Mouse (Mus musculus) adrenal gland, adult 2 months (tissue): ENCODE measurements around the gene Mug2. TPM values are rescaled to one million over a fixed set of nuclear protein-coding genes. Genes with fewer than 3 reads are reported as not detected.
A peak's percentile ranks its signal among the peaks of the same experiment; 100 is the strongest.
"Not testable (repeated sequence)": the region's sequence is repeated elsewhere in the genome, so short reads cannot be mapped to it uniquely, and the experiment has no call there.

ENCODE experiments used
- DNase-seq: peaks from one replicate; pipeline ENCODE4 v3.0.0; 2021
- long read RNA-seq: library from polyadenylated mRNA; stranded (forward); transcript quantifications from one replicate; pipeline ENCODE4 v2.0.0, GENCODE M21; 2021
- polyA plus RNA-seq: library from polyadenylated mRNA; depleted of rRNA; stranded (reverse); fragments of >200 nt; gene quantifications from 2 replicates; pipeline ENCODE4 v1.2.3, GENCODE M21; 2012; rRNA removed
- total RNA-seq, 2 experiments: library from RNA; stranded (reverse); gene quantifications; 2 replicates each; pipeline ENCODE4 v1.2.3; 2021

Gene Mug2
- 1 to 10 TPM in 1 of 2 experiments, under 1 TPM in 1; 0.07 to 1.5 TPM for total RNA-seq
- polyA plus RNA-seq = 0.07 TPM in 1 of 2 replicates, not detected in the other
- long read RNA-seq = 0 reads

DNA sequence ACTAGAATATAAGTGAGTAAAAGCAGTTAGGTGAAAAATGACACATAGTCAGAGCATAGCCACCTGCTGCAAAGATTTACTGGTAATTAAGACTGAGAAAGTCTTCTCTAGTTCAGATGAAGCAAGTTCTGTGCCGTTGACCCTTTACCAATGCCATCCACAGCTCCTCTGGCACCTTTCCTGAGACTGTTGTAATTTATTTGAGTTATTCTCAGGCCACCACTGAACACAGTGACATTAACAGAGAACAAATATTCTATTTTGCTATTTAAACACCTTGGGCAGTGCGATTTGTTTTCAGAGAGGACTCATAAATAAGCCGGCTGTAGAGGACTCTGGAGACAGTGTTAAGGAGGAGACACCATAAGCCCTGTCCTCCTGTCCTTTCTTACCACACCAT, at the start of gene Mug2:
TSS of gene Mug2 (plus strand) at position 301 of the 400 bp plus-strand sequence.
- DNase-seq = not testable (repeated sequence)

DNA sequence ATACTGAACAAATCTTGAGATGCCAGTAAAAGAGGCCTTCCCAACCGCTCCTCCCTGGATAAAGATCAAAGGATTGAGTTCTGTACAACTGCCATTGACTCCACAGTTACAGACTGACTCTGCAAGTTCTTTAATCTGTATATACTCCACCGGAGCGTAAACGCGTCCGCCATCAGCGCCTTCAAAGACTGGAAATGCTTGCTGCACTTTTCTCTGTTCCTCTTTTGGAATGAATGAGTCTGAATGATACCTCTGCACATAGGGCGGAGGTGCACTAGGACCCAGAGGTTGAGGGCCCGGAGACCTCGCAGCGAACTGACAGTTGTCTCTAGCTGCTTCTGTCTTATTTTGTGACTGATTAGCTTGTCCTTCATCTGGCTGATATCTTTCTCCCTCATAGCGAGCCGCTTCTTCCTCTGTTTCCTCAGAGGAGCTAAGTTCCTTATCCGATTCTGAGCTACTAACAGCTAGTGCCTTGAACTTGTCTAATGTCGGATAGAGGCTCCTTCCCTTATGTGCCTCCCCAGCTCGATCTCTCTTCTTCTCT, 48.7 kb upstream of the Mug2 start:
- DNase-seq = not testable (repeated sequence)

DNA sequence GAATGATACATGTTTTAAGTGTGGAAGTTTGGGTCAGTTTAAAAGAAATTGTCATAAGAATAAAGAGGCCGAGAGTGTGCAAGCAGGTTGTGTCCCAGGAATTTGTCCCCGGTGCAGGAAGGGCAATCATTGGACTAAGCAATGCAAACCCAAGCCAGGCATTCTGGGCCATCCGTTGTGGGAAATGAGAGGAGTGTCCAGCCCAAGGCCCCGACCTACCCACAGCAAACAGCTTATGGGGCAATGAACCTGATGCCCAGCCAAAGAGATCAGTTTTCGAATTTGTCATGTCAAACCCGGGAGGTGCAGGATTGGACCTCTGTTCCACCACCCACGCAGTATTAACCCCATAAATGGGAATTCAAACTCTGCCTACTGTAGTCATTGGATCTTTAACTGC, 30.9 kb upstream of the Mug2 start:
- peak; percentile 1 for DNase-seq

DNA sequence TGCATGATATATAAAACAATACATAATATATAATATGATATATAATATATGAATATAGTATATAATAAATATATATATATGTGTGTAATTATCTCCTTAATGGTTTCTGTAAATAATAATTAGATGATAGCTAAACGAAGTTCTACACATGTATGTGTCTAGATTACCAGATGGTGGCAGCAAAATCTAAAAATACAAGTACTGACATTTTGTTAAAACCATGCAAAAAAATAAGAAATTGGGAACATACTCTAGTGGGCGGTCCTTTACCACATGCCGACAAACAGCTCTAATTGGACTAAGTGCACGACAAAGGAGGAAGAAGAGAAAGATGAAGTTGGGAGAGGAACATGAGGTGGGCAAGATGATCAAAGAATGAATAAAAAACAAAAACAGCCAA, 94.3 kb downstream of the Mug2 start:
- no peak for DNase-seq

DNA sequence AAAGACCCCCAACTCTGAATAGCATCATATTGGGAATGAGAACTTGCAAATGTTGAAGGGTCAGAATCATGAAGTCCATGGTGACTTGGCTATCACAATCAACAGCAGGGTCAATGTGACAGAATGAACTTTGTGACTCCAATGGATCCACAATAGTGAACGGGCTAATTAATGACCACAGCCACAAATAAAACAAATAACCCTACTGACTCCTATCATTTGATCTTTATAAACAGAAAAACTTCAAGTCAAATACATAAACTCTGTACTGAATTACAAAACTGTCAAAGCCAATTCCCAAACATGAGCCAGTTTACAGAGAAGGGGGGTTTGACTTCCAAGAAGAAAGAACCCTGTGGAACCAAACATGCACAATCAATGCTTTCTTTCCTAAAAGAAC, 95.1 kb downstream of the Mug2 start:
- no peak for DNase-seq

DNA sequence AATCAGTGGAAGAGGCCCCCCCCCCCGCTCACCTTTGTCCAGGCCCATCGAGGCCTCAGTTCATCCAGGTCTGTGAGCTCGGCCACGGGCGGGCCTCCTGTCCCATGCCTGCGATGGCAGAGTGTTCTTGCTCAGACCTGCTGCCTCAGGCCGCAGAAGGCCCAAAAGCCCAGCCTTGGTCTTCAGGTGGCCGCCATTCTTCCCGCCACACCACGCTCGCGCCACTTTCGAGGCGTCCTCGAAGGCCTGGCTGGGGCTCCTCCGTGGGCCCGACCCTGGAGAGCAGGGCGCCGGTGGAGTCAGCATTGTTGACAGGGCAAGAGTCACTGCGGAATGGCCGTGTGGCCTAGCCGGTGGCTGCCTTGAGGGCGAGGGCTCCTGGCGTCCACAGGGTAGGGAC, 110.4 kb downstream of the Mug2 start:
- DNase-seq = no peak

DNA sequence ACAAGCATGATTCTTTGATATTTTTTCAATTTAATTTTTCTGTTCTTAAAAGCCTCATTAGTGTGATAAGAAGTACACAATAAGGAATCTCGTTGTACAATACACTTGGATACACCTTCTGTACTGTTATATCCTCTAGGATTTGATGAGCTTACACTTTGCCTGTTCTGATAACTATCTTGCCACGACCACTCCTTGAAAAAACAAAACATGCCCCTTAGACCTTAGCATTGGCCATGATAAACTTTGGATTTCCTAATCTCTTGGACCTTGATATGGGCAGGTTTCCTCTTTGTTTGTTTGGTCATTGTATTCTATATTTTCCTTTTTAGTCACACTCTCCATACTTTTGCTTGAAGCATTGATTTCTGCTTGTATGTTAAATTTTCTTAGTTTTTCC, 123.0 kb downstream of the Mug2 start:
- DNase-seq = no peak

Other genes with a start within 250 kb of the Mug2 start
- 1 to 10 TPM in 1 of 2 experiments, under 1 TPM in 1; 0.35 to 8.6 TPM for gene Mug1, start 168.2 kb upstream of the Mug2 start, total RNA-seq
- 0.11 and 0.37 TPM in 2 replicates for gene Mug1, start 168.2 kb upstream of the Mug2 start, polyA plus RNA-seq